Mouse (Mus musculus) right cerebral cortex, adult 18-20 months (tissue): ENCODE results near the gene Snx15.
"Not testable (repeated sequence)": the region's sequence is repeated elsewhere in the genome, so short reads cannot be mapped to it uniquely, and the experiment has no call there.

Experiments
- DNase-seq: peaks from one replicate; pipeline ENCODE4 v3.0.0; 2022; ENCODE audit warnings: mixed read lengths

The Snx15 gene

GRCm38 (mm10) chr19:6127760-6128341 is at the start of gene Snx15:
TSS of gene Snx15 (minus strand) at chr19:6128304.
- peak; percentile 97 for DNase-seq

- no peak for DNase-seq
Observed at GRCm38 (mm10) chr19:6174771-6175170, 46.7 kb upstream of the Snx15 start.

GRCm38 (mm10) chr19:6171215-6171614 is 43.1 kb upstream of the Snx15 start:
- no peak for DNase-seq

DNA sequence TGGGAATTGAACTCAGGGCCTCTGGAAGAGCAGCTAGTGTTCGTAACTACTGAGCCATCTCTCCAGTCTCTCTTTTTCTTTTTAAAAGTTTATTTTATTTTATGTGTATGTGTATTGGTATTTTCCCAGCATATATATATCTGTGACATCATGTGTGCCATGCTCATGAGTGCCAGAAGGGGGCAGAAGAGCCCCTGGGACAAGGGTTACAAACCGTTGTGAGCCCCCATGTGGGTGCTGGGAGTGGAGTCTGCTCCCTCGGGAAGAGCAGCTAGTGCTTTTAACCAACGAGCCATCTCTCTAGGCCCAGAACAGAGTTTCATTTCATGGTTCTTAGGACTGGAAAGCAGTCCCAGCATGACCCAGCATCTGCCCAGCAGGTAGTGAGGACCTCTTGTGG is 38.6 kb upstream of the Snx15 start:
- no peak for DNase-seq

GRCm38 (mm10) chr19:6163872-6164547 is 35.9 kb upstream of the Snx15 start:
- peak; percentile 5 for DNase-seq

GRCm38 (mm10) chr19:6157220-6157619 is 29.1 kb upstream of the Snx15 start:
- peak; percentile 11 for DNase-seq

GRCm38 (mm10) chr19:6156372-6156771 is 28.3 kb upstream of the Snx15 start:
- no peak for DNase-seq

DNA sequence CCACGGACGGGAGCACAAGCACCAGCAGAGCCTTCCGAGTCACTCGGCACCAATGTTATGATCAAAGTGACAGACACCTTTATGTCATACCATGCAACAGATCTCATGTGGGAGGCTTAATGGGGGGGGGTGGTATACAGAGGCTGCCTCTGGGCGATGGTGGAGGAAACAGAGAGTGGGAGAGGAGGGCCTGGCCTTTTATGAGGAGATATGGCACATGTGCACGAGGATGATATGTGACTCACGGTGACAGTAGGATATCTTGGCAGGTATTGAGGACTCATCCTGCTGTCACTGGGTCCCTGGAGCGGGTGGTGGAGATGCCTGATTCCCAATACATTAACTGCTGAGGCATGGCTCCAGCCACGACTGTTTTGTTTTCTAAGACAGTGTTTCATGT is 27.1 kb upstream of the Snx15 start:
- no peak for DNase-seq

DNA sequence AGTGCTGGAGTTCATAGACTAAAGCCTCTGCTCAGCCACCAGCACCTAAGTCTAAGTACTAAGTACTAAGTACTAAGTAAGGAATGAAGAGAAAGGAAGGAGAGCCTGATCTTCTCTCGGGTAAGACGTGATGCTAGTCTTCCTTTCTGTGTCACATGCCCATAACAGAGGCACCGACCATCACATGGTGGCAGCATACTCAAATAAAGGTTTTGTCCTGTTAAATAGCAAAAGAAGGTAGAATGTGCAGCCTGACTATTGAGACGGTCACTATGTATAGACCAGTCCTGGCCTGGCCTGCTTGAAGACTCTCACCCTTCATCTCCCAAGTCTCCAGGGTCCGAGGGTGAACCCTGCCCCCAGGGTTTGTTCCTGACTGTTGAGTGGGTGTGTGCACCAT is 16.7 kb upstream of the Snx15 start:
- no peak for DNase-seq

- DNase-seq: peak; percentile 86
Observed at GRCm38 (mm10) chr19:6141394-6141749, 13.3 kb upstream of the Snx15 start, which contains the start of gene Arl2. TSS of gene Arl2 (minus strand) at chr19:6141548.

- peak; percentile 93 for DNase-seq
Observed at GRCm38 (mm10) chr19:6140678-6141393, 12.7 kb upstream of the Snx15 start, which contains the start of gene Batf2. TSS of gene Batf2 (plus strand) at chr19:6140983.

DNA sequence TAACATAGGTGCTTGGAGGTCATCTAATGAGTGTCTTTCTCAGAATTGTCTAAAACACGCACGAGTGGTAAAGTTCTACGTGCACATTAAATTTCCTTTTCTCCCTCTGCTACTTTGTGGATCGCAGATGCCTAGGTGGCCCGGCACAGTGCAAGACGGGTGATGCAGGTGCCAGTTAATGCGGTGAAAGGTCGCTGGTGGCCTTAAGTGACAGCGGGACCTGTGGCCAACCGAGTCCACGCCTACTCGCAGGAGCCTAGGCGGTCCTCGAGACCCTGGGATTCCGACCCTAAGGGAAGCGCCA is 12.2 kb upstream of the Snx15 start:
- no peak for DNase-seq

DNA sequence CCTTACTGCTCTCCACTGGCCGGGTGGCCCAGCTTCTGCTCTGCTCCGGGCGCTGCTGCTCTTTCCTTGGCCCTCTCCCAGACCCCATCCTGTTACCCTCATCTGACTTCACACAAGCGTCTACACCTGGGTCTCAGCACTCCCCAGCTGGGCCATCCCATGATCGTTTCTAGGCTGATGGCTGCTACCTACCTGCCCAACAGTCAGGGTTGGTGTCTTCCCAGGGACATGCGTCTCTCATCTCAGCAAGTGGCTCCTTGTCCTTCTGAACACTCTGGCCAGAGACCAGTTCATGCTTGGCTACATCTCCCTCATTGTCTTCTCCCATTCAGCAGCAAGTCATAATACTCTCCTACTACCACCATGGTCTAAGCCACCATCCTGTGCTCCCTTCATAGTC is 11.6 kb upstream of the Snx15 start:
- DNase-seq: no peak

GRCm38 (mm10) chr19:6136397-6136796 is 8.3 kb upstream of the Snx15 start:
- no peak for DNase-seq

DNA sequence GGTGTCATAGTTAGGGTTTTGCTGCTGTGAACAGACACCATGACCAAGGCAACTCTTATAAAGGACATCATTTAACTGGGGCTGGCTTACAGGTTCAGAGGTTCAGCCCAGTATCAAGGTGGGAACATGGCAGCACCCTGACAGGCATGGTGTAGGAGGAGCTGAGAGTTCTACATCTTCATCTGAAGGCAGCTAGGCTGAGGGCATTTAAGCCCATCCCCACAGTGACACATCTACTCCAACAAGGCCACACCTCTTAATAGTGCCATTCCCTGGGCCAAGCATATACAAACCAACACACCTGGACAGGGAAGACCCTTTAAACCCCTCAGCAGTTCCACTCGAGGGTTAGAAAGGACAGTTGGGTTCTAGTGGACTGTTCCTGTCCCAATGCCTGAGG is 5.1 kb upstream of the Snx15 start:
- not testable (repeated sequence) for DNase-seq

GRCm38 (mm10) chr19:6132171-6132827 is 4.2 kb upstream of the Snx15 start:
- DNase-seq: no peak

DNA sequence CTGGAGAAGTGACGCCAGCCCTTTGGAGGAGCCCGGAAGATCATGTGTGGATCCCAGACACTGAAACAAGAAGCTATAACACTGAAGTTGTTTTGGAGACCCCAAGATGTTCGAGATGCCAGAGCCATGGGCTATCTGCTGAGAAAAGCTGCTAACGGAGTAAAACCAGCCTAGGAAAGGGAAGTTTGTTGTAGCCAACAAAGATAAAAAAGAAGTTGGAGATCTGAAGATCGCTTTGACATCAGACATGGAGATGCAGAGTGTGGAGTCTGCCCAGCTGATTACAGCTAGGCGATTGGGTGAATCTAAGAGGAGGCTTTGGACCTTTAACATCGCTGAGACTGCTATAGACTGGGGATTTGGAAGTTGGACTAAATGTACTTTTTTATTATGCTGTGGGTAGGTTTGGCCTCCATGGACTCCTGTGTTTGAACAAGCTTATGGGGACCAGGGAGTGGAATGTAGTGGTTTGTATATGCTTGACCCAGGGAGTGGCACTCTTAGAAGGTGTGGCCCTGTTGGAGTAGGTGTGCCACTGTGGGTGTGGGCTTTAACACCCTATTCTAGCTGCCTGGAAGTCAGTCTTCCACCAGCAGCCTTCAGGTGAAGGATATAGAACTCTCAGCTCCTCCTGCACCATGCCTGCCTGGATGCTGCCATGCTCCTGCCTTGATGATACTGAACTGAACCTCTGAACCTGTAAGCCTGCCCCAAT is 2.5 kb upstream of the Snx15 start:
- not testable (repeated sequence) for DNase-seq

GRCm38 (mm10) chr19:6126789-6127580 is 1.1 kb downstream of the Snx15 start:
- no peak for DNase-seq

DNA sequence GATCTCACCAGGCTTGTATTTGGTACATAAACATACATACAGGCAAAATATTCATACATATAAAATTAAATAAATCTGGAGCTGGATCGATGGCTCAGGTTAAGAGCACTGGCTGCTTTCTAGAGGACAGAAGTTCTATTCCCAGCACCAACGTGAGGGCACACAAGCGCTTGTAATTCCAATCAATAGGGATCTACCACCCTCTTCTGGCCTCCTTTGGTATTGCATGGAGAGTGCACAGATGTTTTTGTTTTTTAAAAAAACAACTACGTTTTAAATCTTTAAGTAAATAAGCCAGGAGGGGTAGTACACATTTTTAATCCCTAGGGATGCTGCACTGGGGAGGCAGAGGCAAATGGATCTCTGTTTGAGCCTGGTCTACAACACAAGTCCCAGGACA is 1.8 kb downstream of the Snx15 start:
- DNase-seq: no peak

GRCm38 (mm10) chr19:6124898-6125297 is 3.2 kb downstream of the Snx15 start:
- no peak for DNase-seq

DNA sequence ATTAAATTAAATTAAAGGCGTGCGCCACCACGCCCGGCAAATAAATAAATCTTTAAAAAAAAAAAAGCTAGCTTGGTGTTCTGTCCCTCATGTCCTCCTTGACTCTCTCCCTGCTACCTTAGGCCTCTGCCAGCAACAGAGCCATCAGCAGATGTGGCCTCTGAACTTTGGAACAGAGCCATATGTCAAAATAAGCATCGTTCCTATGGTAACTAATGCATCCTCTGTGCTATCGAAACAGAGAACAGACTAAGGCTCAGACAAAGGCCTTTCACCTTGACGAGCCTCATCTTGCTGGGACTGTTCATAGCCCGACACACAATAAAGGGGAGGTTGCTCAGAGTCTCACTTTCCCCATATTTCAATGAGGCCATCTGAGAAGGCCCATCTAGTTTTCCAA is 4.8 kb downstream of the Snx15 start:
- DNase-seq: no peak

GRCm38 (mm10) chr19:6121761-6122160 is 6.3 kb downstream of the Snx15 start:
- no peak for DNase-seq
